Mouse (Mus musculus) spleen, adult 2 months (tissue): ENCODE data around the gene Ctnnbip1. TPM values are rescaled to one million over a fixed set of nuclear protein-coding genes. Genes with fewer than 3 reads are reported as not detected.

Source experiments
- DNase-seq, 2 experiments: peaks; one replicate each; pipeline versions ENCODE4 v3.0.0 to v3.0.0-alpha.2; 2012 to 2021; ENCODE audit warnings: low spot score in 2 of 2, low read depth in 1 of 2
- H3K27ac ChIP-seq: fragments of 200-500 bp; 2 replicates; pipeline ENCODE4 v1.5.1; 2012; ENCODE audit warnings: low read length, inconsistent platforms; ENCODE audit not compliant: insufficient read depth
- H3K27me3 ChIP-seq: fragments of 200-500 bp; 2 replicates; pipeline ENCODE4 v1.6.1; 2012; ENCODE audit warnings: mild to moderate bottlenecking, moderate library complexity, low read length, inconsistent platforms; ENCODE audit not compliant: control insufficient read depth, insufficient read depth
- H3K36me3 ChIP-seq: fragments of 200-500 bp; 2 replicates; pipeline ENCODE4 v1.6.1; 2012; ENCODE audit warnings: mild to moderate bottlenecking, low read length, inconsistent platforms; ENCODE audit not compliant: control insufficient read depth, insufficient read depth
- H3K4me1 ChIP-seq: fragments of 200-500 bp; 2 replicates; pipeline ENCODE4 v1.6.1; 2011; ENCODE audit warnings: inconsistent platforms; ENCODE audit not compliant: control insufficient read depth, insufficient read depth, insufficient read length
- H3K4me3 ChIP-seq: fragments of 200-500 bp; 2 replicates; pipeline ENCODE4 v1.5.1; 2011; ENCODE audit warnings: mild to moderate bottlenecking, inconsistent platforms; ENCODE audit not compliant: insufficient read depth, insufficient read length; ENCODE audit errors: extremely low read depth
- CTCF ChIP-seq: fragments of 200-500 bp; IDR thresholded peaks from 2 replicates; pipeline ENCODE4 v1.5.1; 2011; ENCODE audit warnings: mild to moderate bottlenecking, inconsistent platforms; ENCODE audit not compliant: insufficient read depth, insufficient read length, insufficient replicate concordance; ENCODE audit errors: extremely low read depth
- POLR2A ChIP-seq: fragments of 200-500 bp; IDR thresholded peaks from 2 replicates; pipeline ENCODE4 v1.6.1; 2011; ENCODE audit warnings: low read depth, low read length, inconsistent platforms
- WGBS: fragments of 180-500 bp; shearing (Covaris S2); methylation state at CpG from one replicate; pipeline ENCODE4 v1.1.7; 2018; 5-methylcytosine and 5-hydroxymethylcytosine counted together
- polyA plus RNA-seq: library from polyadenylated mRNA; depleted of rRNA; stranded (reverse); fragments of >200 nt; gene quantifications from 2 replicates; pipeline ENCODE4 v1.2.3, GENCODE M21; 2012

Ctnnbip1 gene
- polyA plus RNA-seq, 1 experiment: 5.3 TPM

DNA sequence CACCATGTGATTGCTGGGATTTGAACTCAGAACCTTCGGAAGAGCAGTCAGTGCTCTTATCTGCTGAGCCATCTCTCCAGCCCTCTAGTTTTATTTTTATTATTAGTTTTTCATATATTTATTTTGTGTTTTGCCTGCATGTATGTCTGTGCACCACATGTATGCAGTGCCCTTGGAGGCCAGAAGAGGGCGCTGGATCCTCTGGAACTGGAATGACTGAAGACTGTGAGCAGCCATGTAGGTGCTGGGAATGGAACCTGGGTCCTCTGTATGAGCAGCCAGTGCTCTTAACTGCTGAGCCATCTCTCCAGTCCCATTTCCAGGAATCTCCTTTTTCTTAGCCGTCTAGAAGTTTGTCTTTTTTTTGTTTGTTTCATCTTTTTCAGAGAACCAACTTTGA is 86.5 kb downstream of the Ctnnbip1 start:
- TF ChIP-seq CTCF: no peak
- WGBS: 83% methylated on average over 3 of the region's 3 CpGs
- Histone ChIP-seq H3K4me1 (no peaks in the 10 kb centered on the region), H3K27me3 (no peaks in the 10 kb centered on the region), H3K4me3 (no peak overlapping the region), H3K27ac (no peak overlapping the region), H3K36me3 (no peaks in the 10 kb centered on the region)
- DNase-seq: no peak

DNA sequence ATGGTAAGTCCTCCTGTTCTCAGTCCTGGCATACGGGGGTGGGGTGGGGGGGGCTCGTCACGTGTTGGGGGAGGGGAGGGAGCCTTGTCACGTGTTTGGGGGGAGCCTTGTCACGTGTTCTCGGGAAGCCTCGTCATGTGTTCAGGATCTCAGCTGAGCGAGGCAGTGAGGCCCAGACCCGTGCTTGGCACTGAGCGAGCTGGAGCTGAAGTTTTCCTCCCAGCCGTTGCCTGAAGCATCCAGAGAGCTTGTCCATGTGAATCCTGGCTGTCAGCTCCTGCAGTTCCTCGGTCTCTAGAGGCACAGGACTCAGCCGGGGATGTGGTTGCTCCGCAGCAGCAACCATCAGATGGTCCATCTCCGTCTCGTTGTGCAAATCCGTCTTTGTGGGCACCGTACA is 88.0 kb downstream of the Ctnnbip1 start:
- Histone ChIP-seq H3K27me3 (no peaks in the 10 kb centered on the region), H3K27ac (no peak overlapping the region), H3K4me1 (no peaks in the 10 kb centered on the region), H3K36me3 (no peaks in the 10 kb centered on the region), H3K4me3 (no peak overlapping the region)
- DNase-seq: no peak
- 90% methylated on average over 18 of the region's 18 CpGs for WGBS
- TF ChIP-seq POLR2A (no peak), CTCF (no peak)

DNA sequence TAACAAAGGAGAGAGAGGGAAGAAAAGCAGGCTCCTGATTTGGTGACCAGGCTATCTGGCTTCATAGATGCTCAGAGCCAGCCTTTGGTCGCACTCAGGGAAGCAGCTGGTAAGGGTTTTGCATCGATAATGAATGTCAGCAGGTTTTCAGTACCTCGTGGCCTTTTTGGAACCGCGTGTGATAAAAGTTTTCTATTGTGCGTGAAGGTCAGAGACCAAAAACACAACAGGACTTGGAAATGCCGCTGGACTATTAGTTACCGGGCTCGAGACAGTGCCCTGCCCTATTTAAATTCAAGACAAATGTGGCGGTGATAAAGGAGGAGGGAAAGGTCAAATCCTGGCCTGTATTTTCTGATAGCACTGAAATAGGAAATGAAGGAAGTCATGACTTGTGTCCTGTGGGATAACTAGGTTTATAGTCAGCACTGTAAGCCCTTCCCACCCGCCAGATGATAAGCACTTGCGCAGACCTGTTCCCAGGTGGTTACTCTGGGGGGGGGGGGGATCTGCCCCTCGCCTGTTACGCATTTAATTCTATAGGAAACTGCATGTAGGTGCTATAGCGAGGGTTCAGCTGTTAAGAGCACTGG is 88.8 kb downstream of the Ctnnbip1 start:
- WGBS: 77% methylated on average over 15 of the region's 15 CpGs

DNA sequence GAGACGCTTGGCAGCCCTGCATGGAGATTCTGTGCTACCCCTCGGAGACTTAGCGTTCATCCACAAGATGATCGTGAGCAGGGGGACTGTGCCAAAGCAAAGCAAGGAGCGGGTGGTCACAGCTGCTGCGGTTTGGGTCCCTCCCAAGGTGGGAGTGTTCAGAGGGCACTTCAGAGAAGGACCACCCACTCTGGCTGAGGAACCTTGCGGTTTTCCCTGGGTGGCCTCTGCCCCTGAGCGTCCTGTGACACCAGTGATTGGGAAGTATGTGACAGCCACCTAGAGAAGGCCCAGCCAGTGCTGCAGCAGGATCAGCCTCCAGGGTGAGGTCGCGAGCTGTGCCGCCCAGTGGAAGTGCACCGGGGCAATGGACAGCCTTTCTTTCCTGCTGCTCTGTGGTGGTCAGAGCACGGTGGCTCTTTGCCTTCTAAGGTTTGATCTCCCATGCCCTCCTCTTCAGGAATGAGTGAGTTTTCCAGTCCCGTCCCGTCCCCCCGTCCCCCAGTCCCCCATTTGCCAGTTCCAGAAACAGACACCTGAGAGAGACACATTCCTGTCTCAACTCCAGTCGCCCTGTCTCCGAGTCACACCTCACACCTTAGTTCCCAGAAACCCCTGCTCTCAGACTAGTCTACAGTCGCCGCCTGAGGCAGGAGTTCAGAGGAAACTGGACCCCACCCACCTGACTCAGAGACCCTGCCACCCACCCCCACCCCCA is 89.7 kb downstream of the Ctnnbip1 start:
- WGBS: 49% methylated on average over 20 of the region's 20 CpGs
- Histone ChIP-seq H3K4me3 (no peak overlapping the region), H3K27ac (no peak overlapping the region), H3K4me1 (no peaks in the 10 kb centered on the region), H3K27me3 (no peaks in the 10 kb centered on the region), H3K36me3 (no peaks in the 10 kb centered on the region)
- no peak for DNase-seq
- TF ChIP-seq CTCF (no peak), POLR2A (no peak)

More for the DNA sequence above, 88.8 kb downstream of the Ctnnbip1 start:
- no peaks in the 10 kb centered on the region for H3K4me1 ChIP-seq
- H3K27me3 ChIP-seq: no peaks in the 10 kb centered on the region
- DNase-seq: no peak
- H3K27ac ChIP-seq: no peak overlapping the region
- H3K4me3 ChIP-seq: no peak overlapping the region
- no peaks in the 10 kb centered on the region for H3K36me3 ChIP-seq
- TF ChIP-seq CTCF (no peak), POLR2A (no peak)

DNA sequence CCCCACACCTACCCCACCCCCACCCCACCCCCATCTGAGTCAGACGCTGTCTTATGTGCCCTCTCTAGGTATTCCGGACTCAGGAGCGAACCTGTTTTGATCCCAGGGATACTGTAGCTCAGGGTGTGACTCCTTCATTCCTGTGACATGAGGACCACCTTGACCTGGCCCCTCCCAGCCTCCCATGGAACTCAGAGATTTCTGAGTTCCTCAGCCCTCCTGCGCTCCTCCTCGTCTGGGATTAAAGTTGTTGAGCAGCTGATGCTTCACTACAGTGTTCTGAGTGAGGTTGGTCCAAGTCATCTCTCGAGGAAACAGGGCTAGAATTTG is 90.2 kb downstream of the Ctnnbip1 start:
- Histone ChIP-seq H3K4me1 (no peaks in the 10 kb centered on the region), H3K27me3 (no peaks in the 10 kb centered on the region), H3K27ac (no peak overlapping the region), H3K4me3 (no peak overlapping the region), H3K36me3 (no peaks in the 10 kb centered on the region)
- DNase-seq: no peak
- 88% methylated on average over 6 of the region's 6 CpGs for WGBS
- TF ChIP-seq CTCF (no peak), POLR2A (no peak)

DNA sequence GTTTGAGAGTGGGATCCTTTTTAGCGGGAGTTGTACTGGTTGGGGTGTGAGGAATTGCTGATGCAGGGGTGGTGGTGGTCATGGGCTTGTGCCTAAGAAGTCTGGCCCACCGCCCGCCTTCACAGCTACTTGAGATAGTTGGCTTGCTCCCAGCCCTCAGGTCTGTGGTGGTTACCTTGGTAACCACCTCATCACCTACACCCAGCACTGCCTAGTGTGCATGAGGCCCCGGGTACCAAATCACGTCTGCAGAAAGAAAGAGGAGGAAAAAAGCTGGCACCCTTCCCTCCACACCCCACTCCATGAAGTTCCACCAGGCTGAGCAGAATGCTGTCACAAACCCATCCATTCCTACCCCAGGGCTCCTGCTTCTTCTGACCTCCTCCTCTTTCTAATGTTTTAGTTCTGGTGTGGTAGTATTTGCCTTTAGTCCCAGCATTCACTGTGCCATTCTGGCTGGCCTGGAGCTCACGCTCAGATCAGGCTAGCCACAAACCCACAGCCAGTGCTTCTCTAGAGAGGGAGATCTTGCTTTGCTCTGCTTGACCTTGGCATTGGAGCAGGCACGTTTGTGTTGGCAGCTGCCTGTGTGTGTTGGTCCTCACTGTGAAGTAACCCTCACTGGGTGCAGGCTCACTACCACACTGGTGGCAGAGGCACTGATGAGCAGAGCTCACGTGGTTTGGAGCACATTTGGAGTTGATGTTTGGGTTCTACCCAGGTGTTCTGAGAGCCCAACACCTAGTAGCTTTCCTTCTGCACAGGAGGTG is 91.4 kb downstream of the Ctnnbip1 start:
- Histone ChIP-seq H3K27me3 (no peaks in the 10 kb centered on the region), H3K4me3 (no peak overlapping the region), H3K36me3 (no peaks in the 10 kb centered on the region), H3K27ac (no peak overlapping the region), H3K4me1 (no peaks in the 10 kb centered on the region)
- no peak for DNase-seq
- 80% methylated on average over 8 of the region's 8 CpGs for WGBS
- TF ChIP-seq POLR2A (no peak), CTCF (no peak)
